Mouse (Mus musculus) midbrain, embryonic 16.5 days (tissue): ENCODE results near the gene Atp6v0e2. TPM values are rescaled to one million over a fixed set of nuclear protein-coding genes. Genes with fewer than 3 reads are reported as not detected.

Experiments
- ATAC-seq: fragments of 200-750 bp; cut with Nextera tagmentation; 2 replicates; pipeline ENCODE4 v1.8.0; 2017; ENCODE audit warnings: moderate TSS enrichment
- H3K27ac ChIP-seq: fragments of 300-500 bp; sonication (generic); 2 replicates; pipeline ENCODE4 v1.5.1; 2014; ENCODE audit warnings: mild to moderate bottlenecking, low read length, mixed read lengths
- H3K27me3 ChIP-seq: fragments of 300-500 bp; sonication (generic); 2 replicates; pipeline ENCODE4 v1.6.1; 2014; ENCODE audit warnings: low read depth, low read length, mixed read lengths; ENCODE audit not compliant: control insufficient read depth, insufficient read depth
- H3K36me3 ChIP-seq: fragments of 300-500 bp; sonication (generic); 2 replicates; pipeline ENCODE4 v1.6.1; 2014; ENCODE audit warnings: mild to moderate bottlenecking, low read length, moderate library complexity, mixed read lengths; ENCODE audit not compliant: control insufficient read depth, insufficient read depth
- H3K4me1 ChIP-seq: fragments of 300-500 bp; sonication (generic); 2 replicates; pipeline ENCODE4 v1.6.1; 2014; ENCODE audit warnings: mild to moderate bottlenecking, low read length, mixed read lengths; ENCODE audit not compliant: control insufficient read depth, insufficient read depth
- H3K4me2 ChIP-seq: fragments of 300-500 bp; sonication (generic); 2 replicates; pipeline ENCODE4 v1.6.1; 2014; ENCODE audit warnings: mild to moderate bottlenecking, low read length, mixed read lengths
- H3K4me3 ChIP-seq: fragments of 300-500 bp; sonication (generic); 2 replicates; pipeline ENCODE4 v1.5.1; 2014; ENCODE audit warnings: low read depth, mild to moderate bottlenecking, low read length, moderate library complexity, mixed read lengths
- H3K9ac ChIP-seq: fragments of 300-500 bp; sonication (generic); 2 replicates; pipeline ENCODE4 v1.6.1; 2014; ENCODE audit warnings: low read depth, low read length, mixed read lengths
- H3K9me3 ChIP-seq: fragments of 300-500 bp; sonication (generic); replicated peaks from 2 replicates; pipeline ENCODE4 v1.6.1; 2014; ENCODE audit warnings: mild to moderate bottlenecking, low read length, mixed read lengths; ENCODE audit not compliant: control insufficient read depth, poor library complexity, severe bottlenecking
- WGBS: fragments of 180-500 bp; shearing (Covaris S2); extraction: QIAGEN DNeasy Blood & Tissue Kit; methylation state at CpG from one replicate; pipeline ENCODE4 v1.1.7; 2014; 5-methylcytosine and 5-hydroxymethylcytosine counted together
- polyA plus RNA-seq: library from polyadenylated mRNA; unstranded; fragments of >200 nt; fragmentation: Nextera tagmentation; extraction: Ambion mirVana; gene quantifications from 2 replicates; pipeline ENCODE4 v1.2.1, GENCODE M21; 2015

Atp6v0e2 gene
- polyA plus RNA-seq, 1 experiment from 2014 or later: 362 TPM

- no peaks in the 10 kb centered on the region for H3K9me3 ChIP-seq
- ATAC-seq: no peak
- H3K4me1 ChIP-seq: no peaks in the 10 kb centered on the region
- H3K9ac ChIP-seq: no peak overlapping the region
- H3K4me2 ChIP-seq: no peak overlapping the region
- 63% methylated on average over 5 of the region's 5 CpGs for WGBS
- peaks cover 20% of the 10 kb centered on the region for H3K36me3 ChIP-seq
- no peak overlapping the region for H3K27ac ChIP-seq
- H3K27me3 ChIP-seq: no peaks in the 10 kb centered on the region
- no peak overlapping the region for H3K4me3 ChIP-seq
Observed at GRCm38 (mm10) chr6:48566312-48566711, 28.9 kb downstream of the Atp6v0e2 start.

GRCm38 (mm10) chr6:48568036-48568984 is 30.9 kb downstream of the Atp6v0e2 start:
- no peak for ATAC-seq
- H3K27ac ChIP-seq: no peak overlapping the region
- 81% methylated on average over 21 of the region's 21 CpGs for WGBS

GRCm38 (mm10) chr6:48569065-48569807 is 31.8 kb downstream of the Atp6v0e2 start:
- no peak overlapping the region for H3K27ac ChIP-seq
- 87% methylated on average over 8 of the region's 8 CpGs for WGBS
- no peak for ATAC-seq
- H3K4me3 ChIP-seq: no peak overlapping the region
- H3K36me3 ChIP-seq: peaks cover 14% of the 10 kb centered on the region; the same call in 1 of the 2 replicates
- H3K4me2 ChIP-seq: no peak overlapping the region
- no peaks in the 10 kb centered on the region for H3K9me3 ChIP-seq
- no peaks in the 10 kb centered on the region for H3K4me1 ChIP-seq
- no peaks in the 10 kb centered on the region for H3K27me3 ChIP-seq
- H3K9ac ChIP-seq: no peak overlapping the region

More at GRCm38 (mm10) chr6:48568036-48568984, 30.9 kb downstream of the Atp6v0e2 start:
- Histone ChIP-seq H3K36me3 (peaks cover 19% of the 10 kb centered on the region), H3K9me3 (no peaks in the 10 kb centered on the region), H3K9ac (no peak overlapping the region), H3K4me2 (no peak overlapping the region), H3K4me3 (no peak overlapping the region), H3K27me3 (no peaks in the 10 kb centered on the region), H3K4me1 (no peaks in the 10 kb centered on the region)

GRCm38 (mm10) chr6:48572014-48572413 is 34.6 kb downstream of the Atp6v0e2 start:
- Histone ChIP-seq H3K4me1 (no peaks in the 10 kb centered on the region), H3K9me3 (no peaks in the 10 kb centered on the region), H3K9ac (no peak overlapping the region), H3K4me2 (no peak overlapping the region), H3K27me3 (no peaks in the 10 kb centered on the region), H3K36me3 (0 out of 2 replicates have a peak, but pooled peaks cover 7% of the 10 kb centered on the region), H3K4me3 (no peak overlapping the region), H3K27ac (no peak overlapping the region)
- WGBS: 95% methylated on average over 5 of the region's 5 CpGs
- ATAC-seq: no peak

GRCm38 (mm10) chr6:48572572-48573061 is 35.2 kb downstream of the Atp6v0e2 start, which contains the start of gene Rarres2:
Gene Rarres2, minus strand, starts transcription at chr6:48572789.
- Histone ChIP-seq H3K4me3 (no peak within 1 kb of the TSS), H3K9ac (no peak within 1 kb of the TSS), H3K4me2 (no peak within 1 kb of the TSS), H3K27me3 (no peaks in the 10 kb centered on the region), H3K27ac (no peak within 1 kb of the TSS), H3K36me3 (0 out of 2 replicates have a peak, but pooled peaks cover 7% of the 10 kb centered on the region), H3K4me1 (no peaks in the 10 kb centered on the region), H3K9me3 (no peaks in the 10 kb centered on the region)
- ATAC-seq: no peak
- whole genome bisulfite sequencing: 41% methylated on average over 6 of the region's 6 CpGs

- no peaks in the 10 kb centered on the region for H3K4me1 ChIP-seq
- H3K36me3 ChIP-seq: 0 out of 2 replicates have a peak, but pooled peaks cover 5% of the 10 kb centered on the region
- no peak for ATAC-seq
- H3K9me3 ChIP-seq: no peaks in the 10 kb centered on the region
- H3K4me2 ChIP-seq: no peak overlapping the region
- no peak overlapping the region for H3K4me3 ChIP-seq
- H3K9ac ChIP-seq: no peak overlapping the region
- WGBS: 76% methylated on average over 10 of the region's 10 CpGs
- H3K27ac ChIP-seq: no peak overlapping the region
- H3K27me3 ChIP-seq: no peaks in the 10 kb centered on the region
Observed at GRCm38 (mm10) chr6:48573280-48573679, 35.9 kb downstream of the Atp6v0e2 start.

- Histone ChIP-seq H3K9me3 (no peaks in the 10 kb centered on the region), H3K4me3 (no peak overlapping the region), H3K36me3 (0 out of 2 replicates have a peak, but pooled peaks cover 2% of the 10 kb centered on the region), H3K27me3 (no peaks in the 10 kb centered on the region), H3K27ac (no peak overlapping the region), H3K9ac (no peak overlapping the region), H3K4me1 (no peaks in the 10 kb centered on the region), H3K4me2 (no peak overlapping the region)
- 86% methylated on average over 3 of the region's 3 CpGs for WGBS
- ATAC-seq: no peak
Observed at GRCm38 (mm10) chr6:48573981-48574380, 36.6 kb downstream of the Atp6v0e2 start.

GRCm38 (mm10) chr6:48578736-48579135 is 41.3 kb downstream of the Atp6v0e2 start:
- Histone ChIP-seq H3K4me2 (no peak overlapping the region), H3K27me3 (no peaks in the 10 kb centered on the region), H3K4me3 (no peak overlapping the region), H3K9ac (no peak overlapping the region), H3K4me1 (no peaks in the 10 kb centered on the region), H3K36me3 (no peaks in the 10 kb centered on the region), H3K9me3 (no peaks in the 10 kb centered on the region), H3K27ac (no peak overlapping the region)
- ATAC-seq: no peak
- 72% methylated on average over 5 of the region's 5 CpGs for WGBS
